Mouse (Mus musculus) kidney, adult 2 months (tissue): ENCODE measurements at regions not wholly inside any gene's neighbourhood (a gene's known extent, or its start where the extent isn't known, plus 50 kb on each side); places are given as distances from the start of the nearest gene placed in this dataset.

Experiments used
- CTCF ChIP-seq: fragments of 200-500 bp; conservative IDR thresholded peaks from 2 replicates; pipeline ENCODE4 v1.5.1; 2011; ENCODE audit warnings: low read depth, mild to moderate bottlenecking, control low read depth, low read length, moderate library complexity, mixed read lengths; ENCODE audit not compliant: insufficient read depth, insufficient read length
- POLR2A ChIP-seq: fragments of 200-500 bp; IDR thresholded peaks from one replicate; pipeline ENCODE4 v1.6.1; 2011; ENCODE audit warnings: low read depth, low read length, control low read depth

GRCm38 (mm10) chr12:25871816-25872215 is 543.2 kb downstream of the Rnf144a start:
- no peak for TF ChIP-seq CTCF
- TF ChIP-seq POLR2A, result no peak
